Mouse (Mus musculus) skeletal muscle tissue, adult 2 months (tissue): Measurements from ENCODE around the gene Rbms1.

Experiments used
- DNase-seq: peaks from one replicate; pipeline ENCODE4 v3.0.0-alpha.2; 2012; ENCODE audit warnings: low read depth, low spot score

The Rbms1 gene

DNA sequence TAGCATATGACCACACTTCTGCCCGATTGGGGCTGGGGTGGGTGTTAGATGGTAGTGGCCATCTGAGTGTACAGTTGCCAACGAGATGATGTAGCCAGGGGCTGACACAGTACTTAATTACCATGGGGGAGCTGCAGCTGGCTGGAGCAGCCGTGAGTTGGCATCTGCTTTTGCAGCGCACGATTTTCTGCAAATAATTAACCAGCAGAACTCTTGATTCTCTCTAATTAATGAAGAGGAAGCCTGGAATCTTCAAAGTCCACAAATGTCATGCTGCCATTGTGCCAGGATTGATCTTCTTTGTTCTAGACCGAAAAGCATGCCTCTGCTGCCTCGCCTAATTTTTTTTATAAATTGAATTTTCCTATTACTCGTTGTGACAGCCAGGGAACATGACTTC is 249.1 kb downstream of the Rbms1 start:
- no peak for DNase-seq

DNA sequence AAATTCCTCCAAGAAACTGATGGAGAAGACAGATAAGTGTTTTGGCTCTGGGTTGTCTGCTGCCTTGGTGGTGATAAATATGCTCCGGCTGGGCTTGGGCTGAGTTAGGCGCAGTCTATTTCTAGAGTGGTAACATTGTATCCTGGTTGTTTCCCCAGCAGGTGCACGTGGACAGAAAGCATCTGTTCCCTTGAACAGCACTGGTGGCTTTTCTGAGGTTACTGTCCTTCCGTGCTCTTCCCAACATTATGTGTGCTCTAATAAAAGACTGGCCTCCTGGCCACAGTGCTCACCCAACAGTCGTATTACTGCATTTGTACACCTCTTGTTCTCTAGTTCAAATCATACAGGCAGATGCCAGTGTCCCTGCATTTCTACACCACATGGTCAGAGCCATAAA is 250.1 kb downstream of the Rbms1 start:
- peak; percentile 64 for DNase-seq

DNA sequence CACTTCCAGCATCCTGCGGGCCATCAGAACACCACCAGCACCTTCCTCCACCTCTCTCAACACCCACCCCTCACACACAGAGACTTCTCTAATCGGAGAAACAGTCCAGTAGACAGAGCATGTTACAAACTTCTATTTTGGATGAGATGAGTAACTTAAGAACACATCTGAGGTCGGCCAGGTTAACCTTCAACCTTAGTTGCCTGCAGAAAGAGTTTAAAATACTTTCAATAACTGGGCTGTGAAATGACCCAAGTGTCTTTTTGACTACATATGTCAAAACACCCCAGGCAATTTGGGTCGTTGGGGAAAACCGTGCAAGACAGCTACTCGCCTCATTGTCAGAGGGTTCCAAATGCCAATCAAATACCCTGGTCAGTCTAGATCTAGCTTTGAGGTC is 250.5 kb downstream of the Rbms1 start:
- no peak for DNase-seq

DNA sequence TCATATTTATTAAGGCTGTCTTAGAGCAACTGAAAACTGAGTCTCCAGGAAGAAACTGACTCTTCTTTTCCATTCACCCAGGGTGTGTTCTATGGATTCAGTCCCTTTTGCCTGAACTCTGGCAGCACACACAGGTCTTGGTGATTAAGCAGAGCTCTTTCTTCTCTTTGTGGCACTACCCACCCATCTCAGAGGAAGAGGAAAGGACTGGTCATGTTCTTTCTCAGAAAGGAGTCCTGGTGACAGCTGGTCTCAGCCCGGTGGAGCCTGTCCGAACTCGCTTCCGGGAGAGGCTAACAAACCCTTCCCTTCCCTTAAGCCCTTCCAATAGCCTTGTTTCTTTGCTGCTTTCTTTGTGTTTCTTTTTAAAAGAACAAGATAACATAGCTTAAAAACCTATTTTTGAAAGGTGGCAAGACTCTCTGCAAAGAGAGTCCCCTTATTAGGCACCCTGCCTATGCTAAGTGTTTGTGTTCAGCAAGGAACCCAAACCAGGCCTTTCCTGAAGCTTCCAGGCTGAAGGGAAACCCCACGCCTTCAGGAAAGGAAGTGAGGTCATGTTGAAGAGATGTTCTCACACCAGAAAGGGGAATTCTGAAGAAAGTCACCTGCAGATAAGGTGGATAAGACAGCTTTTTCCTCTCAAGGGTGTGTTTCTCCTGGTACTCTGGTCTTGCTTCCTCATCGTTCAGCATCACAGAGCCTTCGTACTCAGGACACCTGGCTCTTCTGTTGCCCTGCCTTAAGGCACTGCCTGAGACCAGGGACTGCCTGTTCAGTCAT is 251.7 kb downstream of the Rbms1 start:
- no peak for DNase-seq

DNA sequence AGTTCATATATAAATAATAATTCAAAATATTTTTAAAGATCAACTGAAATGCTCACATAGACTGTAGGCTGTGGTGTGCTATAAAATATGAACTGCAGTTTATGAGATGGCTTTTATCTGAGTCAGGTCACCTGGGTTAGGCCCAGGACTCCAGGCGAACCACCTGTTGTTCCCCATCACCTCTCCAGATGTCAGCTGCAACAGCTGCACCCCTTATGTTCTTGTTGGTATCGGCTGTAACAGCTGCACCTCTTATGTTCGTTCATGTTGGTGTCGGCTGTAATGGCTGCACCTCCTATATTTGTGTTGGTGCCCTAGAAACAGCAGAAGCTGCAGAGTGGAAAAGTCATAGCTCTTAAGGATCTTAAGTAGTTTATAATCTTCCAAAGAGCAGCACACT is 252.7 kb downstream of the Rbms1 start:
- peak; percentile 87 for DNase-seq

DNA sequence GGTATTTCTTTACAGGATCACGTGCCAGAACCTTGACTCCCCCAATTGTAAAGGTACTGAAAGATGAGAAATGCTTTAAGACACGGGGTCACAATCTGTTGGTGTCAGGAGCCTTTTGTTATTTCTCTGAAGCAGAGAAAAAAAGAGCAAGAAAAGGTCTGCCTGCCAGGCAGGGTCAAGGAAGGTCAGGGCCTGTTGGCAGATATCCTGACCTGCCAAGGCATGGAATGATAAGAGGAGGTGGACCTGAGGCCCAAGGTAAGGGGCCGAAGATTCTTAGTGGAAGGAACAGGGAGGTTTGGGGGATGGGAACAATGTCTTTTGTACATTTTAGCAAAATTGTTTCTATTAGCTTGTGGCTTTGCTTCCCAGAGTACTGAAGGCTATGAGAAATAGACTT is 254.3 kb downstream of the Rbms1 start:
- no peak for DNase-seq

DNA sequence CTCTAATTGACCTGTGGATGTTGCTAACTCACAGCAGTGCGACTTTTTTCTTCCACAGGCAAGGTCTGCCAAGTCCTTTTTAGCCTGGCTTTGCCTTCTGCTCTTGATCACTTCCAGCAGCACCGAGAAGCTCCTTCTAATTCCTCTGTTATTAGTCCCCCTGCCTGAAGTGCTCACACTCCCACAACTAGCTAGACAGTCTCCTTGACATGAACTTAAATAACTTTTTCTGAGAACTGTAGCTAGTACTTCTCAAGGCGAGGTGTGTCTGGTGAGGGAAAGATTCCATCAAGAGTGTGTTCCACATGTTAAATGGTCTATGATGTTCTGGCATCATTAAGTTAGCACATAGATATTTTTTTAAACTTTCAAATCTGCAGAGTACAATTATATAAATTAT is 256.1 kb downstream of the Rbms1 start:
- no peak for DNase-seq

DNA sequence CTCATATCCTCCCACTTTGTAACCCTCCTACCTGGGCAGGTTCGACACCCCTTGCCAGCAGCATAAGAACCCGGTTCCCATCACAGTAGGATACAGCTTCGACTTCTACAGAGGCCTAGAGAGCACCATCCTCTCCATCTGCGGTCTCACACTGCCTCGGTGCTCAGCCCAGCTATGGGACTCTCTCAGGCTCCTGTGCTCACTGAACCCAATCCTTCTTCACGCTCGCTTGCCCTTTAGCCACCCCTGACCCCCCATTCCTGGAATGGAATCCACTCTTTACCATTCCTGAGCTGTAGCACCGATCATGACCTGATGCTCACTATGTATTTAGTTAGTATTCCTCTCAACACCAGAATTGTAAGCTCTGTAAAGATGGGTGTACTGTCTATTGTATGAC is 257.6 kb downstream of the Rbms1 start:
- DNase-seq = no peak

DNA sequence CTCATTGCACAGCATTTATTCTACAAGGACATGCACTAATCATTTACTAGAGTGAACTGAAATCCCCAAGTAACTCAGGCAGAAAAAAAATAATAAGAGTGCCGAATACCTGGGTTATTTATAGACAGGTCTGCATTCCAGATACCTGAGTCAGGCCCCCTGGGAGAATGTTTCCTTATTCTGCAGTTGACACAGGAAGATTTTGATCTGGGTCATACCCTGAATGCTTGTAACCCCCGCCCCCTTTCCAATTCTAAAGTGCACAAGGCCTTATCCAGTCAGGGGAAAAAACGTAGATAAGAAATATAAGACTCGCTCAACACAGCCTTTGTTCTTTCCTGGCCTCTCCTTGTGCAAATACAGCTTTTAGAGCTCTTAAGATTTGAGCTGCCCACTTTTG is 259.7 kb downstream of the Rbms1 start:
- DNase-seq = no peak

DNA sequence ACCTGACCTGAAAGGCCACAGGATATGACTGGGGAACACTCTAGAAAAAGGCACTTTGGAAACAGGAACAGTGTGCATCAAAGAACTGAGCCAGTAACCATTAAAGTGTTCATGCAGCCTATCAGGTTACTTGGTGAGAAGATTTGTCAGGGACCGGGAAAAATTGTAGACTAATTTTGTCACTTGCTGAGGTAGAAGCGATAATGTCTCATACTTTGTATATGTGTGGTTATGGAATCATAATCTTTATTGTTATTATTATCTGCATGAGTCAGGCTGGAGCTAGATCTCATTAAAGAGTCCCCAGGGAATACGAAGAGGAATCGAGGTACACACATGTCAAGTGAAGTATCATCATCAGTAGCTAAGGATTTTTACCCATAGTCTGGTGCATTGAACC is 262.0 kb downstream of the Rbms1 start:
- DNase-seq = no peak
